Mouse (Mus musculus) erythroblast, adult 5-6 weeks (primary cell): ENCODE measurements around the gene Zfp12. TPM values are rescaled to one million over a fixed set of nuclear protein-coding genes. Genes with fewer than 3 reads are reported as not detected.
A peak's percentile ranks its signal among the peaks of the same experiment; 100 is the strongest.
"Not testable (repeated sequence)": the region's sequence is repeated elsewhere in the genome, so short reads cannot be mapped to it uniquely, and the experiment has no call there.

ENCODE experiments used
- ATAC-seq: replicated peaks from 2 replicates; pipeline ENCODE4 v1.8.0; 2016; ENCODE audit warnings: moderate number of reproducible peaks, mild to moderate bottlenecking, moderate TSS enrichment, inconsistent platforms; ENCODE audit not compliant: poor library complexity, low FRiP score, severe bottlenecking
- total RNA-seq, 2 experiments: library from RNA; stranded (forward) in 1 of 2; stranded (reverse) in 1 of 2; fragments of 150-400 nt in 1 of 2; fragments of 200-764, 138-1000 nt in 1 of 2; gene quantifications; 2 replicates each; pipeline versions ENCODE4 v1.2.3 to v1.2.4; 2015 to 2017; ENCODE audit warnings: low replicate concordance in 2 of 2

The Zfp12 gene
- total RNA-seq (2015; ENCODE audit: low replicate concordance) (0.58 and 2.1 TPM in 2 replicates), total RNA-seq (2017; ENCODE audit: low replicate concordance) (0.70 and 1.5 TPM in 2 replicates)

DNA sequence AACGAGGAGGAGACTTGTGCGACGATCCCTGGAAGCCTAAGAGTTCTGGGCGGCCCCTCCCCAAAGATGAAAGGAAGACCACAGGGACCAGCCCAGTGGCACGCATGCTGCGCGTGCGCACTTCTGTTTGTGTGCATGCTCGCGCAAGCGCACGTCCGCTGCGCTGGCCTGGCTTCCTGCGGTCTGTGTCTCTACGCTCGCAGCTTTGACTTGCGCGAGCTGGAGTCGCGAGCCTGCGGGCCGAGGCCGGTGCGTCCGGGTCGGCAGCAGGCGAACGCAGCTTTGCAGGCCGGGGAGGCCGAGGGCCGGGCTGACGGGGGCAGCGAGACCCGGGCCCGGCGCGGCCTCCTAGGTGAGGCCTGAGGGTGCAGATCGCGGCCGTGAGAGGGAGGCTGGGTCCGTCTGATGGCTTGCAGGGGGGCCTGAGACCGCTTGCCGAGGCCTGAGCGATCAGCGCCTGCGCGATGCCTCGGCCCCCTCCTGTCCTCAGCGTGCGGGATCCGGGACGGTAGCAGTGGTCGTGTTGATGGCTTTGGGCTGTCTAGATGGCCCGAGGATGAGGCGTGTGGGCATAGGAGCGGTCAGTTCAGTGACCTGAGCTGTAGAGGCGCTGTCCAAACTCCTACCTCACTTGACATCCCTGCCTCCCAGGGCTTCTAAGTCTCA lies at the start of gene Zfp12:
Gene Zfp12 (plus strand): TSS at position 136 of the 666 bp plus-strand sequence.
- peak; percentile 64 for ATAC-seq

DNA sequence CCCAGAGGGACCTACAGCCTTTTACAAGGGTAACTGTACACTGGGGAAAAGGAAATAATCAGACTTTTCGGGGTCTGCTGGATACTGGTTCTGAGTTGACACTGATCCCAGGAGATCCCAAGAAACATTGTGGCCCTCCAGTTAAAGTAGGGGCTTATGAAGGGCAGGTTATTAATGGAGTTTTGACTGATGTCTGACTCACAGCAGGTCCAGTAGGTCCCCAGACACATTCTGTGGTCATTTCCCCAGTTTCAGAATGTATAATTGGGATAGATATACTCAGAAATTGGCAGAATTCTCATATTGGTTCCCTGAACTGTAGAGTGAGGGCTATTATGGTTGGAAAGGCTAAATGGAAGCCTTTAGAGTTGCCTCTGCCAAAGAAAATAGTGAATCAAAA lies 46.9 kb upstream of the Zfp12 start:
- ATAC-seq = not testable (repeated sequence)

DNA sequence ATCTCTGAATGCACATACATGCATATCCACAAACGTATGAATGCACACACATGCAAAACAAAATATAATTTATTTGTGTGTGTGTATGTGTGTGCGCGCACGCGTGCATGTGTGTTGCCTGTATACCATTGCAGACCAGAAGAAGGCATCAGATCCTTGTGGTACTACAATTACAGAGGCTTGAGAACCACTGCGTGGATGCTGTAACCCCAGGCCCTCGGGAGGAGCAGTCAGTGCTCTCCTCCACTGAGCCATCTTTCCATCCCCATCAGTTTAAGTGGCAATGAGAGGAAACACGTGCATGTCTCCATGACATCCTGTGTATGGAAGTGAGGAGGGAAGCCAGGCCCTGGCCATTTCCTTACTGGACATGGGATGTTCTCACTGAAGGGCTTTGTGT lies 42.2 kb upstream of the Zfp12 start:
- no peak for ATAC-seq

DNA sequence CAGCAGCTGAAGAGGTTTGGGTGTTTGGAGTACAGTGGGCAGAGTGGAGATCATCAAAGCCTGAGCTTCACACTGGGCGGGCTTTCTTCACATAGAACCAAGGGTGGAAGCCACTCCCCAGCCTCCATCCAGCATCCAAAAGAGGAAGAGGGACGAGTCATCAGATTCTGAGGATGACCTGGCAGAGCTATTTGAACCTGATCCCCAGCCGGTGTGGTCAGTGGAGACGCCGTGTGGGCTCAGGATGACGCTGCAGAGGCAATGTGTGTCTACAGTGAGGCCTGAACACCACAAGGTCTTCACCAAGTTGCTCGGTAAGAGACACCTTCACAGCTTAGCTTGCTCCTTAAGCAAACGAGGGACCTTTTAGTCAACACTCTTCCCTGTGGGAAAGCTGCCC lies 40.2 kb upstream of the Zfp12 start:
- ATAC-seq = not testable (repeated sequence)

DNA sequence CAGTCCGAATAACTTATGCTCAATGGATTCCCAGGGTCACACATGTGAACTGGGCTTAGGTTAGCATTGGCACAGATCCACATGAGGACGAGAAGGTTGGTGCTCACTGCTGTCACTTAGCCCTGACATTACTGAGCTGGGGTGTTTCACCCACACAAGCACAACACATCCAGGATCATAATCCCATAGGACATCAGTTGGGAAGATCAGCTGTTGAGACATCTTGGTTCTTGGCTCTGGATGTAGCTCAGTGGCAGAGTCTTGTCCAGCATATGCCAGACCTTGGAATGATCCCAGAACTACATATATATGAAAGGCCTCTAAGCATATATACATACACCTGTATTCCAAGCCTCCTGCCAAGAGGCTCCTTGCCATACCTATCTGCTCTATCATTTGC lies 39.8 kb upstream of the Zfp12 start:
- ATAC-seq = peak; percentile 55; the same call in 1 of the 2 replicates

DNA sequence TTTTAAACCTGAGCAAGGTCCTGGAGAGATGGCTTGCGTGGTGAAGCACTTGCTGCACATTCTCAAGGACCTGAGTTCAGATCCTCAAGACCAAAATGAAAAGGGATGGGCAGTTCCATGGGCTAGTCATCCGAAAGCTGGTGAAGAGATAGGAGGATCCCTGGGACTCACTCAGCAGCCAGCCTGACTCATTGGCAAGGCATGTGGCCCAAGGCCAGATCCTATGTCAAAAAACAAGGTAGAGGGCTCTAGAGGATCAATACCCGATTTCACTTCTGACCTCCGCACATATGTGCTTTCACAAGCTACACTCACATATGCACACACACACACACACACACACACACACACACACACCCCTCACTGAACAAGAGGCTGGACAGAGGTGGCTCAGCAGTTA lies 38.5 kb upstream of the Zfp12 start:
- no peak for ATAC-seq

DNA sequence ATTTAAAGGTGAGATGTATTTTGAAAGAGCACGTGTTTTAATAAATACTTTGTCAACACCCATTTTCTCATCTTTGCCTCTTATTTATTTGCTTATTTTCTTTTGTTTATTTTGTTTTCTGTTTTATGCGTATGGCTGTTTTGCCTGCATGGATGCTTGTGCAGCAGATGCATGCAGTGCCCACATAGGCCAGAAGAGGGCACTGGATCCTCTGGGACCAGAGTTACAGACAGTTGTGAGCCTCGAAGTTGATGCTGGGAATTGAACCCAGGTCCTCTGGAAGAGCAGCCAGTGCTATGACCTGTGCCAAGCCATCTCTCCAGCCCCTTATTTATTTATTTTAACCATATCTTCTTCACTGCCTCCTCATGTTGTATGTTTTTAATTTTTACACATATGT lies 29.9 kb upstream of the Zfp12 start:
- no peak for ATAC-seq

DNA sequence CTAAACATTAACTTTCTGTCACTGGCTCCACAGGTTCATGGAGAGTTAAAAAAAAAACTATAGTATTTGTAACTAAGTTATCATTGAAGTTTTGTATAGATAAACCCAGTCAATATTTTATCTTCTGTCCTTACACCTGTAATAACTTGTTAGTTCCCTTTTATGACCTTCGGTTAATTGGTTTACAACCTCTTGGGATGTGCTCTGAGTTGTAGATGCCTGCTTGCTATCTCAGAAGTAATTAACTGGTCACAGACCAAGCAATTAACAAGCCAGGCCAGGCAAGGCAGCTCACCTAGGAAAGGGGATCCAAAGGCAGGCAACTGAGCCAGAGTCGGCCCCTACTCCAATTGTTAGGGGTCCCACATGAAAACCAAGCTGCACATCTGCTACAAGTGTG lies 21.1 kb upstream of the Zfp12 start:
- ATAC-seq = no peak

DNA sequence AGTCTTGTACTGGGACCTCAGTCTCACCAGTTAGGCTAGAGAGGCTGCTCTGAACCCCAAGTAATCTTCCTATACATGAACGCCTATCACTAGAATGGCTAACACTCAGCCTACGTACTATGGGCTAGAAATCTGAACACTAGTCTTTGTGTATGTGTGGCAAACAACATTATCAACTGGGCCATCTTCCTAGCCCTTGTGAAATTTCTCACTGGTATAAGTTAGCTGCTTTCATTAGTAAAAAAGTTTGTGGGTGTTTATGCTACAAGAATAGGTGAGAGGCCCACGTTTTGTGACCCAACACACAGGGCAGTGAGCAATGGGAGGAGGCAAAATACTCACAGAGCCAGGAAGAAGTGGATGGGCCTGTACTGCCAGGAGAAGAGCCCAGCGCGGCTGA lies 14.0 kb upstream of the Zfp12 start:
- no peak for ATAC-seq

DNA sequence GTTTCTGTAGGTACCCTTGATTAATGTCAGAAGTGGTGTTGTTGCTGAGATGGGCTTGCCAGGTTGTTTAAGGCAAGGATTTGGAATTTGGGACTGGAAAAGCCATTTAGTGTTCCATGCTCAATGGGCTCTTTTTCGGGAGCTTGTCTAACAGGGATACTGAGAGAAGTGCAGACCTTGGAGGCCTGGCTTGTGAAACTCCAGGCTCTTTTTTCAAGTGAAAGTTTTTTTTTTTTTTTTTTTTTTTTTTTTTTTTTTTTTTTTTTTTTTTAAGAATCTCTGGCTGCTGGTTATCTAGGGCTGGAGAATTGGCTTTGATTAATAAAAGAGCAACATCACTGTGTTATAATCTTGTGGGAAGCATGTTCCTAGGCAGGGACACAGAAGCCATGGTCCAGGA lies 12.7 kb upstream of the Zfp12 start:
- no peak for ATAC-seq

DNA sequence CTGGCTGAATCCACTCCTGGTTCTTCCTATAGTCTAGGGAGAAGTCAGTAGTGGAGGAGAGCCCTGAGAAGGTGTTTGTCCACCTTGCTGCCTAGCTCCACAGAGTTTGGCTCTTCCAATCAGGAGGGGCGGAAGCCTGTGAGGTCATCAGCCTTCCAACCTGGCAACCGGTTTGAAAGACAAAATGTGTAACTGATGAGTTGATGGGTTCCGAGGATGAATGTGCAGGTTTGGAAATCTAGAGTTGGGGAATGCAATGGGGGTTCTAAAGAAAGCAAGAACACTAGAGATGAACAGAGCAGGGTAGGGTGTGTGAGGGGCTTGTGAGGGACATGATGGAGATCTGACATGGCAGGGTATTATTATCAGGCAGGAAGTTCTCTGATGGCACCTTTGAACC lies 8.2 kb upstream of the Zfp12 start, which contains the start of gene Spdye4a:
Gene Spdye4a (minus strand): TSS at position 101 of the 400 bp plus-strand sequence.
- ATAC-seq = no peak

DNA sequence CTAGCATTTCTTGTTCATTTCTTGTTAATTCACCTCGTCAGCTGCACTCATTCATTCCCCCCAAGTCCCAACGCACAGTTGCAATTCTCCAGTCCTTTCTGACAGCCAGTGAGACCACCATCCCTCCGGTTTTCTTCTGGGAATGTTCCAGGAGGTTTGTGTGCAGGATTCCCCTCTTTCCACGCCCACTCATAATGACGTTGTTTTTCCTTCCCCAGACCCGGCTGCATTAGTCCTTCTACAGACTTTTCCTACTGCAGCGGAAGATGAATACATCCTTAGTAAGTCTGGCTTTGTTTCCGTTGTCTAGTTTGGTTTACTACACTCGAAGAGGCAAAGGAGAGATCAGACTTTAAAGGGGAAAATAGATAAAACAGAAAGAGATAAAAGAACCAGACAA lies 1.1 kb downstream of the Zfp12 start:
- ATAC-seq = no peak

DNA sequence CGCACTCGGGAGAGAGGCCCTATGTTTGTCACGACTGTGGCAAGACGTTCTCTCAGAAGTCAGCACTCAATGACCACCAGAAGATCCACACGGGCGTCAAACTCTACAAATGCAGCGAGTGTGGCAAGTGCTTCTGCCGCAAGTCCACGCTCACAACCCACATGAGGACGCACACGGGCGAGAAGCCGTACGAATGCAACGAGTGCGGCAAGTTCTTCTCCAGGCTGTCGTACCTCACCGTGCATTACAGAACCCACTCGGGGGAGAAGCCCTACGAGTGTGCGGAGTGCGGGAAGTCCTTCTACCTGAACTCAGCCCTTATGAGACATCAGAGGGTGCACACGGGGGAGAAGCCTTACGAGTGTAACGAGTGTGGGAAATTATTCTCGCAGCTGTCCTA lies 10.0 kb downstream of the Zfp12 start:
- ATAC-seq = no peak

DNA sequence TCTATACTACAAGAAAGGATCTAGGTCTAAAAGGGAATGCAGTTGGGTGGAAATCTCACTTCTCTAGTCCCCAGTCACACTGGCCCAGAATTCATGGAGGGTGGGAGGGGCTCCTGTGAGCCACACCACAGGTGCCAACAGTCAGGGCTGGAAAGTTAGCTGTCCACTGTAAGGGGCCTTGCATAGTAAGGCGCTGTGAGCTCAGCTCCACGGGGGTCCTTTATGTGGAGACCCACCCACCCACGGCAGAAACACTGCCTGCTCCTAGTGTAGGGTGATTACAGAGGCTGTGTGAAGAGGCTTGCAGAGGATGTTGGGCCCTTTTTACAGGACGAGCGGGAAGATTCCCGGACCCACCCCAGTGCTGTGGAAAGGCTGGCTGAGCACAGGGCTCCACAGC lies 17.1 kb downstream of the Zfp12 start:
- no peak for ATAC-seq

DNA sequence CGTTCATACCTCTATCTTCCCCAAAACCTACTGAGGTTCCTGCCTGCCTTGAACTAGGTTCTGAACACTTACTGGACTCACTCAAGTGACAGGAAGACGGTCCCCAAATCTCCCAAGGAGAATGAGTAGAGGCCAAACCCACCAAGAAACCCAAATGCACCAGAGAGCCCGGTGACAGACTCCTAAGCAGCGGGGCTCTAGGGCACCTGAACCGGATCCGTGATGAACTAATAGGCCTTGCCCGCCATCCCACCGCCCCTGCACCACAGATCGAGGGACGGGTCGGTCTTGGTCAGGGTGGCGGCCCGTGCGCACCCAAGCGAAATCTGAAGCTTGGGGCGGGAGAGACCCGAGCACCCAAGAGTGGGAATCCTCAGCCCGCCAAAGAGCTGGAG lies 17.8 kb downstream of the Zfp12 start:
- ATAC-seq = no peak

DNA sequence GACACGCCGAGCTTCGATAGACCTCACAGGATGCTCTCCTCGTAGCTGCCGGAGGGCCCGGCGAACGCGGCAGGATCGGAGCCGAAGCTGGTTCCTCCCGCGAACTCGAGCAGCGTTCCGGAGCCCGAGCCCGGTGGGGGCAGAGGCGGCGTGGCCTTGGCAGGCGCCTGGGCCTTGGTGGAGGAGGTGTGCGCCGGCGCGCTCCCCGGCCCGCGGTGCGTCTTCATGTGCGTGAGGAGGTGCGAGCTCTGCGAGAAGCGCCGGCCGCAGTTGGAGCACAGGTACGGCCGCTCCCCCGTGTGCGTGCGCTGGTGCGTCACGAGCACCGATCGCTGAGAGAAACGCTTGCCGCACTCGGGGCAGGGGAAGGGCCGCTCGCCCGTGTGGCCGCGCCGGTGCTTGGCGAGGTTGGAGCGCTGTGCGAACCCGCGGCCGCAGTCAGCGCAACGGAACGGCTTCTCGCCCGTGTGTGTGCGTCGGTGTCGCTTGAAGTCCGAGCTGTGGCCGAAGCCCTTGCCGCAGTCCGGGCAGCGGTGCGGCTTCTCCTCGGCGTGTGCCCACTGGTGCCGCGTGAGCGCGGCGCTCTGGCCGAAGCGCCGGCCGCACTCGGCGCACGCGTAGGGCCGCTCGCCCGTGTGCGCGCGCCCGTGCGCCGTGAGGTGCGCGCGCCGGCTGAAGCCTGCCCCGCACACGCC lies 18.4 kb downstream of the Zfp12 start:
- ATAC-seq = no peak

DNA sequence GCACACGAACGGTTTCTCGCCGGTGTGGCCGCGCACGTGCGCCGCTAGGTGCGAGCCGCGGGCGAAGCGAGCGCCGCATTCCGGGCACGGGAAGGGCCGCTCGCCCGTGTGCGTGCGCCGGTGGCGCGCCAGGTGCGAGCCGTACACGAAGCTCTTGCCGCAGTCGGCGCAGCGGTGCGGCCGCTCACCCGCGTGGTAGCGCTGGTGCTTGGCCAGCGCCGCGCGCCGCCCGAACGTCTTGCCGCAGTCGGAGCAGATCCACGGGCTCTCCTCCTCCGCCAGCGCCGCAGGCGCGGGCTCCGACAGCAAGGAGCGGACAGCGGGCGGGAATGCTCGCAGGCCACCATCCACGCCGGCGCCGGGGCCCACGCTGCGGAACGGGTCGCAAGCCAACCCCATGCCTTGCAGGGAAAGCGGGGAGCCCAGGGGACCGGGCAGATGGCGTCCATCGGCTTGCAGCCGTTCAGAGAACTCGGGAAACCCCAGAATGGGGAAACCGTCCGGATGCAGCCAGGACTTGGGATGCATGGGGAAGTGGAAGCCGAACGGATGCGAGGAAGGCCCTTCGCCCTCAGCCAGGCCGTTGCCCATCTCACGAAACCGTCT lies 19.0 kb downstream of the Zfp12 start:
- ATAC-seq = no peak

DNA sequence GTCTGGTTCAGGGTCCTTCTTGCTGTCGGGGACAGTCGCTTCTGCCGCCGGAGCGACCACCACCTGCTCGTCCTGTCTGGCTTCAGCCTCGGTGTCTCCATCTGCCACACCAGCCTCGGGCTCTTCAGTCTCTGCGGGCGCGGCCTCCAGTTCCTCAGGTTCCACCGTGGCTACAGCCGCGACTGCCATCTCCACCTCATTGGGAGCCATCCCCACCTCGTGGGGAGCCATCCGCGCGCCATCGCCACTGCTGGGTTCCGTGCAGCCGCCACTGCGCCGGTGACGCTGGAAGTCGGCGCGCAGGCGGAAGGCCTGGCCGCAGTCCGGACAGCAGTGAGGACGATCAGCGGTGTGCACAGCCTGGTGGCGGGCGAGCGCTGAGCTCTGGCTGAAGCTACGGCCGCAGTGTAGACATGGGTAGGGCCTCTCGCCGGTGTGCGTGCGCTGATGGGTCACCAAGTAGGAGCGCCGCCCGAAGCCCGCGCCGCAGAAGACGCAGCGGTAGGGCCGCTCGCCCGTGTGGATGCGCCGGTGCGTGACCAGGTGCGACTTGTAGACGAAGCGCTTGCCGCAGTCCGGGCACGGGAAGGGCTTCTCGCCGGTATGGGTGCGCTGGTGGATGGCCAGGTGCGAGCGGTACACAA lies 19.6 kb downstream of the Zfp12 start:
- no peak for ATAC-seq

DNA sequence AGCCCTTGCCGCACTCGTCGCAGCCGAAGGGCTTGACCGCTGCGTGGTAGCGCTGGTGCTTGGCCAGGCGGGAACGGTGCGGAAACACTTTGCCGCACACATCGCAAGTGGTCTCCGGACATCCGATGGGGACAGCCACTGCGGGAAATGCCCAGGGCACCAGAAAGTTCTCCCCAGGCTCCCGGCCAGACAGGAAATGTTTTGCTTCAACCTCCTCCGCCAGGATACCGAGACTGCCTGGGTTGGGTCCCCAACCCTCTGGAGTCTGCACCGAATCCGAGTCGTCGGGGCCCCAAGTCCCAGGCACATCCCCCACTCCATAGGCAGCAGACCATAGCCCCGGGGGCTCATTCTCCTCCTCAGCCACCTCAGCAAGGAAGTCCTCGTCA lies 20.2 kb downstream of the Zfp12 start:
- no peak for ATAC-seq

DNA sequence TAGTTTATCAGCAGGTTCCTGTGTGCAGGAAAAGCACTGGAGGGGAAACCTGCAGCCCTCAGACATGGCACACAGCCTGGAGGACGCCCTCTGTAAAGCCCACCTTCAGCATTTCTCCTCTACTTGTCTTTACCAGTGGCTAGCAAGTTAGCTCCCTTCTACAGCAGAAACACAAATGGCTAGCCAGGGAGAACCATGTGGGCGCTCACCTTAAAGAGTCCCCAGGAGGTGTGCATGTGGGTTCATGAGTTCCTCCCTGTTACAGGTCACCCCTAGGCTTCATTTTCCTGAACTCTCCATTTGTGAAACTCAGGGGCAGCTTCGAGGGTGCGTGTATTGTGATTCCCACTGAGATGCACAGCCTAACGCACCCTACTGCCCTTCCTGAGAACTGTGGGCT lies 20.8 kb downstream of the Zfp12 start:
- ATAC-seq = no peak

DNA sequence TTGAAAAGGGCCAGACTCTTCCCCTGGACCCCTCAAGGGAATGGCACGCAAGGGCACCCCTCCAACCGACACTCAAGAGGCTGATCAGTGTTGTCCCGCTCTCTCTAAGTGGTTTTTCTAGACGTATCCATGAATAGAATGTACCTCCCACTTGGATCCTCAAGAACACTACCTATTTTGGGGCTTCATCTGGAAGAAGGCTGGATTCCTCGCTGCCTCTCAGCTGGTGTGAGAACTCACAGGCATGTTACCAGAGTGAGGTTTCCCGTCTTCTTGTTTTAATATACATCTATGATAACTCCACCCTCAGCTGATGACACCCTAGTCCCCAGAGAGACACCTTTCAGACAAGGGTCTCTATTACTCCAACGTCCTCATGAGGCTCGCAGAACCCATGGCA lies 26.7 kb downstream of the Zfp12 start:
- ATAC-seq = no peak
